Mouse (Mus musculus): ENCODE results near the gene Lpar1.
"Not testable (repeated sequence)": the region's sequence is repeated elsewhere in the genome, so short reads cannot be mapped to it uniquely, and the experiment has no call there.

Lpar1 gene

DNA sequence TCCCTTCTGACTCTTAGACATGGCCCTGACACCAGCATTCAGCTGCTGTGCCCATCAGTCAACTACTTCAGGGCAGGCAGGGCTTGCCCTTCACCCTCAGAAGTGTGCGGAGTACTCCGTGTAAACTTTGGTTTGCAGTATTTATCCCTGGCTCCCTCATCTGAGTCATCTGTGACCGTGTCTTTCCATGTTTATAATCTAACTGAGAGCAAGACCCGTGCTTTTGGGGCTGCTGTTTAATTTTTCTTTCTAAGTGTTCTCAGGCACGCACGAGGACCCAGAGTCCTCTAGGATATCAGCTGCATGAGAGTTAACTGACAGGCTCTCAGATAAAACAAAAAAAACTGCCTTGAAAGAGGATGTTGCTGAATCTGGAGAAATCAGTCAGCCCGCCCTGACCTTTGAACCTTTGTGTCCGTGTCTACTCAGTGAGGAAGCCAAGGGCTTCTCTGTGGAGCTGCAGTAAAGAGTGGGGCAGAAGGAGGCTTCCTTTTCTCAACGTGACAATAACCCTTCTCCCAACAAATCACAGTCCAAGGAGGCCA is 7.7 kb downstream of the Lpar1 start:
- DNase-seq (ENCODE audit: low spot score), result no peak

GRCm38 (mm10) chr4:58543171-58543570 is 10.5 kb downstream of the Lpar1 start:
- no peak for DNase-seq (ENCODE audit: low spot score)

DNA sequence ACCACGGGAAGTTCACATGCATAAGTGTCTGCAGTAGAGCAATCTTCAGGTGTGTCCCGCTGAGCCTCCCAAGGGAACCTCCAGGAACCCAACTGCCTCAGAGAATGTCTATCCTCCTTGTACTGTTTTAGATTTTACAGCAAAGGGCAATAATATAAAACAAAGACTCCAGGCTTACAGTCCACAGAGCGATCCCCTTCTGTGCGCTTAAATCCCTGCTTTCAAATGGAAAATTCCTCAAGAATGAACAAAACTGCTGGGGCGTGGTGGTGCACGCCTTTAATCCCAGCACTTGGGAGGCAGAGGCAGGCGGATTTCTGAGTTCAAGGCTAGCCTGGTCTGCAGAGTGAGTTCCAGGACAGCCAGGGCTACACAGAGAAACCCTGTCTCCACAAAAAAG is 11.0 kb downstream of the Lpar1 start:
- not testable (repeated sequence) for DNase-seq (ENCODE audit: low spot score)

DNA sequence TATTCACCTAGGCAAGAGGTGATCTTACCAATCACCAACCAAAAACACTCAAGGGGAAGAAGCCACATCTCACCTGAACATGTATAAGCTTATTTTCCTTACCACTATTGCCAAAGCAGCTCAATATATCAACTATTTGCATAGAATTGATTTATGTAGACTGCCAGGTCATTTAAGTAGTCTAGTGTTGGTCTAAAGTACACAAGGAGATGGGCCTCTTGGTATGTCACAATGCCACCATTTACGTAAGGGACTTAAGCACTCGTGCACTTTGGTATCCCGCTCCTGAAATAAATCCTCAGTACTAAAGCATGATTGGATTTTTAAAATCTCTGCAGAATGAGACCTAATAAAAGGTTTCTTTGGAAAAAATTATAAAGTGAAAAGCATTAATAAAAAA is 12.9 kb downstream of the Lpar1 start:
- DNase-seq (ENCODE audit: low spot score), result no peak

GRCm38 (mm10) chr4:58540385-58540784 is 13.3 kb downstream of the Lpar1 start:
- DNase-seq (ENCODE audit: low spot score), result no peak

DNA sequence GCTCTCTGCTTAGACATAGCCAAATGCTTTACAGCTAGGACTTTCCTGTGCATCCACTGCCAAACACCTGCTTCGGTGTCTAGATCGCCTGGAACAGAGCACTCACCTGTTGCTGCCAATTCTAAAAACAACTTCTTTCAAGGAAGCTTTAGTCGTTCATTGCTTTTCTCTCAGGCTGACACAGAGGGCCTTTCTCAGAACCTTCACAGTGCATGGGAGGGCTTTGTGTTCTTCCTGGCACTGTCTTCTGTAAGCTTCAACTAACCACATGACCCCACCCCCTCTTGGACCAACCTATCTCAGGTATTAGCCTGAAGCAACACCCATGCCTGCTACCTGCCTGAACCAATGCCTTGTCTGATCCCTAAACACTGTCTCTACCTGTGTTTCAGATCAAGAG is 15.0 kb downstream of the Lpar1 start:
- no peak for DNase-seq (ENCODE audit: low spot score)

- DNase-seq (ENCODE audit: low spot score), result no peak
These were observed 17.9 kb downstream of the Lpar1 start for GRCm38 (mm10) chr4:58535754-58536153.

- DNase-seq (ENCODE audit: low spot score), result no peak
These were observed 18.9 kb downstream of the Lpar1 start for GRCm38 (mm10) chr4:58534726-58535350.

GRCm38 (mm10) chr4:58534141-58534571 is 19.5 kb downstream of the Lpar1 start:
- DNase-seq (ENCODE audit: low spot score), result no peak

DNA sequence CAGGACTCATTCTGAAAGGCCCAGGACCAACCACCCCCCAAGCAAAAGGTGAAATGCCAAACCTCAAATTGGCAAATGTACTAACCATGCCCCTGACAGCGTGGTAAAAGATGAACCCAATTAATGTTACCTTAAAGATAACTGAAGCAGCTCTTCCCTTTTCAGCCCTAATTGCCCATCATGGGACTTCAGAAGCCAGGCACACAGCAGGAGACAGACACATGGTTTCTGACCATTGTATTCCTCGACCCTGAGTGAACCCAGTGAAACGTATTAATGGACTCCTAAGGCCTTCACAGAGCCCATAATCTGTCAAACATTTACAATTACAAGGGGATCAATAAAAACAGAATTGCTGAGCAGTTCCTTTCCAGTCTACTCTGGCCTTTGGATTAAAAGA is 20.2 kb downstream of the Lpar1 start:
- DNase-seq (ENCODE audit: low spot score), result no peak

- DNase-seq (ENCODE audit: low spot score), result no peak
These were observed 21.4 kb downstream of the Lpar1 start for GRCm38 (mm10) chr4:58532326-58532725.

- no peak for DNase-seq (ENCODE audit: low spot score)
These were observed 23.0 kb downstream of the Lpar1 start for GRCm38 (mm10) chr4:58530706-58531105.

DNA sequence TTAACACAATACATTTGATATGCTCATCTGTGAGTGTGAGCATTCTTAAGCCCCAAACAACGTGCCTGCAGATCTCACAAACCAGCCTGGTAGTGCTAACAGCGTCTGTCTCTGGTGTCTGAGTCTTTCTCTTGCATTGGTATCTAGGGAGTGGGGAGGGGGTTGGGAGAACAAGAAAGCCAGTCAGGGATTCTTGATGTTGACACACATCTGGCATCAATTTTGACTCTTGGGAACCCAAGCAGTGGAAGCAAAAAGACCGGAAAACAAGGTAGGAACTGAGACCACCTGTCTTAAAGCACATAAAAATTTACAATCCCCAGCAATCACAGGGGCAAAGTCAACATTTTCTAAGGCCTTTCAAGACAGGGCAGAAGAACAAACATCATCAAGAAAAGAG is 23.4 kb downstream of the Lpar1 start:
- no peak for DNase-seq (ENCODE audit: low spot score)

GRCm38 (mm10) chr4:58527852-58528251 is 25.8 kb downstream of the Lpar1 start:
- no peak for DNase-seq (ENCODE audit: low spot score)

DNA sequence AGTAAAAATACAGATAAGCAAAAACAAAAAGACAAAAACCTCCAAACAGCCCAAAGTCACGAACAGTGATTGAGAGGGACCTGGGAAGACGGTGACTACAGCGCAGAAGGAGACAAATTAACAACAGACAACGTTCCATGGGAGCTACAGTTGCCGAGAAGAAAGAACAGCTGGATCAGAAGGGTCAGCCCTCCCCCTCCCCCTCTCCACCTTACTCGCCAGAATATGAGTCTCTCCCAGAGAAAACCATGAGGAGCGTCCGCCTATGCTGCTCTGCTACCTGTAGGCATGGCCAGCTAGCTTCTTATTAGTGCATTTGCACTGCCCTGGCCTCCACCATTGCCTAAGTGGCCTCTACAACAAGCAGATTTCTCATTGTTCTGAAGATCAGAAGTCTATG is 32.6 kb downstream of the Lpar1 start:
- DNase-seq (ENCODE audit: low spot score), result no peak

DNA sequence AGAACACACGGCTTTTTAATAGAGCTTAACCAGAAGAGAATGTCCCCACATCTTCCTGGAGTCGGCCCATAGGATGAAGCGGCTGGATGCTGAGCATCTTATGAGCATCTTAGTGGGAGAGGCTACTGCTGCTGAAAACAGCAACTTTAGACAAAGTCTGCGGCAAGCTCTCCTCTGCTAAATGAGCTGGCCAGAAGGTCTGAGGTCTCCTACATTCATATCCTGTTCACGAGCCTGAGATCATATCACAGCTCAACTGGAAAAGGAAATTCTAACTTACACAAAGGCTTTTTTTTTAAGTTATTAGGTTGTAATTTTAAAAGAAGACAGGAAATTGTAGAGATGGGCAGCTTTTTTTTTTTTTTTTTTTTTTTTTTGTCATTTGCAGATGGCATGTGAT is 33.2 kb downstream of the Lpar1 start:
- no peak for DNase-seq (ENCODE audit: low spot score)

DNA sequence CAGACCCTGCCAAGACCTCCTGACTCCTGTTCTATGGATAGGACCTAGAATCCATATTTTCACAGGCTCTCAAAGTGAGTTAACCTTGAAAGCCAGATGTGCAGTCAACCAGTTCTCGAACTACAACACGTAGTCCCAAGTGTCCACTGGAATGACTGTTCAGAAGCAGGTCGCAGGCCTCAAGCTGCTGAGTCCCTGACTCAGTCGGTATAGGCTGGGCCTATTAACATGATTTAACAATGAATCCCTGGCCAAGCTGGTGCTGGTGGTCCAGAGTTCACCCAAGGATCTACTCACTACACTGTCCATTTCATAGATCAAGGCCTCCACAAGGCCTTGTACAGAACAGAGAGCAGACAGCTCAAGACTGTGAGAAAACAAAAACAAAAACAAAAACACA is 33.8 kb downstream of the Lpar1 start:
- no peak for DNase-seq (ENCODE audit: low spot score)

GRCm38 (mm10) chr4:58518215-58518988 is 35.3 kb downstream of the Lpar1 start:
- no peak for DNase-seq (ENCODE audit: low spot score)

GRCm38 (mm10) chr4:58516810-58517209 is 36.9 kb downstream of the Lpar1 start:
- DNase-seq (ENCODE audit: low spot score), result no peak

- no peak for DNase-seq (ENCODE audit: low spot score)
These were observed 37.5 kb downstream of the Lpar1 start for GRCm38 (mm10) chr4:58516221-58516620.

DNA sequence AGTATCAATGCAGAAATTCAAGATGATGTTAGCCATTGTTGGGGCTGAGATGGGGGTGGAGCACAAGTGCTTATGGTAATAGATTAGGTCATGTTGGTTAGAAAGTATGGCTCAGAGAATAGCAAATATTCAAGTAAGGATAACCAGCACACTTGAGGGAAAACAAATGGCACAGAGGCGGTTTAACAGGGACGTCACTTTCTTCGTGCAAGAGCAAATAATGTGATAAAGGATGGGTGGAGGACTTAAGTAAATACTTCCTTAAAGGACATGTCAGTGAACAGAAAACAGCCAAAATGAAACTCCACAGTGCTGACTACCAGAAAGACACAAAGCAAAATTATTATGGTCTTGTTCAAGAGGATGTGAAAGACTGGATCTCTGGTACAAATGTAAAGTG is 42.1 kb downstream of the Lpar1 start:
- DNase-seq (ENCODE audit: low spot score), result no peak

GRCm38 (mm10) chr4:58508833-58509232 is 44.9 kb downstream of the Lpar1 start:
- no peak for DNase-seq (ENCODE audit: low spot score)

- no peak for DNase-seq (ENCODE audit: low spot score)
These were observed 46.2 kb downstream of the Lpar1 start for GRCm38 (mm10) chr4:58507536-58507935.
